Mouse (Mus musculus) limb, embryonic 14.5 days (tissue): ENCODE data around the gene Edc3. TPM values are rescaled to one million over a fixed set of nuclear protein-coding genes. Genes with fewer than 3 reads are reported as not detected.

Source experiments
- ATAC-seq: fragments of 200-750 bp; cut with Nextera tagmentation; 2 replicates; pipeline ENCODE4 v1.8.0; 2017; ENCODE audit warnings: low read depth, moderate number of reproducible peaks, moderate TSS enrichment; ENCODE audit not compliant: low FRiP score
- DNase-seq: peaks from one replicate; pipeline ENCODE4 v3.0.0-alpha.2; 2015; ENCODE audit warnings: low spot score
- H3K27ac ChIP-seq: fragments of 300-500 bp; sonication (generic); replicated peaks from 2 replicates; pipeline ENCODE4 v1.5.1; 2014; ENCODE audit warnings: low read depth, mild to moderate bottlenecking, low read length, moderate library complexity, mixed read lengths
- H3K27me3 ChIP-seq: fragments of 300-500 bp; sonication (generic); 2 replicates; pipeline ENCODE4 v1.6.1; 2014; ENCODE audit warnings: low read length, mixed read lengths; ENCODE audit not compliant: control insufficient read depth, insufficient read depth
- H3K36me3 ChIP-seq: fragments of 300-500 bp; sonication (generic); 2 replicates; pipeline ENCODE4 v1.6.1; 2014; ENCODE audit warnings: mild to moderate bottlenecking, low read length, moderate library complexity, mixed read lengths; ENCODE audit not compliant: control insufficient read depth, insufficient read depth
- H3K4me1 ChIP-seq: fragments of 300-500 bp; sonication (generic); 2 replicates; pipeline ENCODE4 v1.6.1; 2014; ENCODE audit warnings: antibody characterized with exemption, low read length, mixed read lengths; ENCODE audit not compliant: control insufficient read depth, insufficient read depth
- H3K4me2 ChIP-seq: fragments of 300-500 bp; sonication (generic); replicated peaks from 2 replicates; pipeline ENCODE4 v1.6.1; 2014; ENCODE audit warnings: low read depth, mild to moderate bottlenecking, low read length, moderate library complexity; ENCODE audit not compliant: severe bottlenecking
- H3K4me3 ChIP-seq: fragments of 300-500 bp; sonication (generic); replicated peaks from 2 replicates; pipeline ENCODE4 v1.5.1; 2014; ENCODE audit warnings: low read length
- H3K9ac ChIP-seq: fragments of 300-500 bp; sonication (generic); 2 replicates; pipeline ENCODE4 v1.6.1; 2014; ENCODE audit warnings: mild to moderate bottlenecking, low read depth, low read length, moderate library complexity; ENCODE audit not compliant: severe bottlenecking
- H3K9me3 ChIP-seq: fragments of 300-500 bp; sonication (generic); 2 replicates; pipeline ENCODE4 v1.6.1; 2016; ENCODE audit warnings: low read length; ENCODE audit not compliant: control insufficient read depth
- POLR2A ChIP-seq: fragments of 200-500 bp; IDR thresholded peaks from 2 replicates; pipeline ENCODE4 v1.8.0; 2012; ENCODE audit warnings: inconsistent platforms, mild to moderate bottlenecking, moderate library complexity, borderline replicate concordance; ENCODE audit not compliant: insufficient read depth, insufficient read length; ENCODE audit errors: extremely low read depth
- WGBS: fragments of 180-500 bp; shearing (Covaris S2); extraction: QIAGEN DNeasy Blood & Tissue Kit; methylation state at CpG from one replicate; pipeline ENCODE4 v1.1.7; 2014; 5-methylcytosine and 5-hydroxymethylcytosine counted together
- polyA plus RNA-seq, 2 experiments: library from polyadenylated mRNA; depleted of rRNA in 1 of 2; stranded (reverse) in 1 of 2; unstranded in 1 of 2; fragments of >200 nt; fragmentation: Nextera tagmentation in 1 of 2; extraction: Ambion mirVana in 1 of 2; gene quantifications; 2 replicates each; pipeline versions ENCODE4 v1.2.1 to v1.2.3; 2012 to 2014

Edc3 gene
- polyA plus RNA-seq, 2 experiments: 21.0 to 25.7 TPM

GRCm38 (mm10) chr9:57688606-57689005 lies 19.7 kb upstream of the Edc3 start:
- Histone ChIP-seq H3K4me2 (no peak overlapping the region), H3K9ac (no peak overlapping the region), H3K27ac (no peak overlapping the region), H3K27me3 (no peaks in the 10 kb centered on the region), H3K4me3 (no peak overlapping the region), H3K36me3 (no peaks in the 10 kb centered on the region), H3K4me1 (no peaks in the 10 kb centered on the region), H3K9me3 (no peaks in the 10 kb centered on the region)
- ATAC-seq: no peak
- TF ChIP-seq POLR2A: no peak
- 76% methylated on average over 2 of the region's 2 CpGs for WGBS
- no peak for DNase-seq

GRCm38 (mm10) chr9:57694108-57694507 lies 14.2 kb upstream of the Edc3 start:
- Histone ChIP-seq H3K4me2 (no peak overlapping the region), H3K27me3 (peaks cover 34% of the 10 kb centered on the region), H3K9ac (no peak overlapping the region), H3K9me3 (no peaks in the 10 kb centered on the region), H3K36me3 (no peaks in the 10 kb centered on the region), H3K4me3 (no peak overlapping the region), H3K4me1 (peaks cover 7% of the 10 kb centered on the region; the same call in 1 of the 2 replicates), H3K27ac (no peak overlapping the region)
- DNase-seq (no peak), ATAC-seq (no peak)
- WGBS: 62% methylated on average over 2 of the region's 2 CpGs
- TF ChIP-seq POLR2A: no peak

- no peak overlapping the region for H3K27ac ChIP-seq
- H3K9ac ChIP-seq: peak overlapping the region; percentile 50
- H3K9me3 ChIP-seq: no peaks in the 10 kb centered on the region
- H3K4me3 ChIP-seq: peak overlapping the region; percentile 36
- H3K4me1 ChIP-seq: peaks cover 7% of the 10 kb centered on the region; the same call in 1 of the 2 replicates
- H3K36me3 ChIP-seq: no peaks in the 10 kb centered on the region
- ATAC-seq: no peak
- no peak for DNase-seq
- 3% methylated on average over 41 of the region's 42 CpGs for WGBS
- peaks cover 34% of the 10 kb centered on the region for H3K27me3 ChIP-seq
- H3K4me2 ChIP-seq: peak overlapping the region; percentile 62
- TF ChIP-seq POLR2A: no peak
These were observed 11.7 kb upstream of the Edc3 start for GRCm38 (mm10) chr9:57696380-57697285.

- 13% methylated on average over 4 of the region's 4 CpGs for WGBS
- H3K9ac ChIP-seq: no peak overlapping the region
These were observed 11.0 kb upstream of the Edc3 start for GRCm38 (mm10) chr9:57697380-57697779.

GRCm38 (mm10) chr9:57698466-57699150 lies 9.7 kb upstream of the Edc3 start:
- no peaks in the 10 kb centered on the region for H3K36me3 ChIP-seq
- H3K27ac ChIP-seq: no peak overlapping the region
- WGBS: 79% methylated on average over 1 of the region's 1 CpGs
- H3K27me3 ChIP-seq: peaks cover 34% of the 10 kb centered on the region
- ATAC-seq (no peak), DNase-seq (peak; percentile 30)
- H3K4me2 ChIP-seq: no peak overlapping the region
- no peak overlapping the region for H3K4me3 ChIP-seq
- H3K9ac ChIP-seq: no peak overlapping the region
- no peaks in the 10 kb centered on the region for H3K9me3 ChIP-seq
- H3K4me1 ChIP-seq: peaks cover 7% of the 10 kb centered on the region; the same call in 1 of the 2 replicates
- TF ChIP-seq POLR2A: no peak

More at GRCm38 (mm10) chr9:57697380-57697779, 11.0 kb upstream of the Edc3 start:
- ATAC-seq: no peak
- Histone ChIP-seq H3K36me3 (no peaks in the 10 kb centered on the region), H3K27ac (no peak overlapping the region), H3K27me3 (peaks cover 34% of the 10 kb centered on the region), H3K4me1 (peaks cover 7% of the 10 kb centered on the region; the same call in 1 of the 2 replicates), H3K4me3 (no peak overlapping the region), H3K9me3 (no peaks in the 10 kb centered on the region), H3K4me2 (no peak overlapping the region)
- no peak for TF ChIP-seq POLR2A
- DNase-seq: no peak
